Mouse (Mus musculus) midbrain, embryonic 14.5 days (tissue): ENCODE results near the gene Ppp2r5c. TPM values are rescaled to one million over a fixed set of nuclear protein-coding genes. Genes with fewer than 3 reads are reported as not detected.

Experiments
- ATAC-seq: fragments of 200-750 bp; cut with Nextera tagmentation; 2 replicates; pipeline ENCODE4 v1.8.0; 2017; ENCODE audit warnings: moderate number of reproducible peaks, moderate library complexity; ENCODE audit not compliant: low FRiP score, low TSS enrichment
- DNase-seq: peaks from one replicate; pipeline ENCODE4 v3.0.0-alpha.2; 2015
- H3K27ac ChIP-seq: fragments of 300-500 bp; sonication (generic); replicated peaks from 2 replicates; pipeline ENCODE4 v1.5.1; 2014; ENCODE audit warnings: mild to moderate bottlenecking, low read depth, low read length, moderate library complexity
- H3K27me3 ChIP-seq: fragments of 300-500 bp; sonication (generic); 2 replicates; pipeline ENCODE4 v1.6.1; 2014; ENCODE audit warnings: low read length, control low read depth, mixed read lengths; ENCODE audit not compliant: control insufficient read depth, insufficient read depth
- H3K36me3 ChIP-seq: fragments of 300-500 bp; sonication (generic); 2 replicates; pipeline ENCODE4 v1.6.1; 2014; ENCODE audit warnings: low read length, control low read depth; ENCODE audit not compliant: control insufficient read depth, insufficient read depth
- H3K4me1 ChIP-seq: fragments of 300-500 bp; sonication (generic); 2 replicates; pipeline ENCODE4 v1.6.1; 2014; ENCODE audit warnings: mild to moderate bottlenecking, antibody characterized with exemption, low read length, control low read depth; ENCODE audit not compliant: control insufficient read depth, insufficient read depth
- H3K4me2 ChIP-seq: fragments of 300-500 bp; sonication (generic); 2 replicates; pipeline ENCODE4 v1.6.1; 2014; ENCODE audit warnings: mild to moderate bottlenecking, low read length, moderate library complexity
- H3K4me3 ChIP-seq: fragments of 300-500 bp; sonication (generic); replicated peaks from 2 replicates; pipeline ENCODE4 v1.5.1; 2014; ENCODE audit warnings: low read depth, low read length
- H3K9ac ChIP-seq: fragments of 300-500 bp; sonication (generic); replicated peaks from 2 replicates; pipeline ENCODE4 v1.6.1; 2014; ENCODE audit warnings: mild to moderate bottlenecking, low read length, moderate library complexity
- H3K9me3 ChIP-seq: fragments of 300-500 bp; sonication (generic); 2 replicates; pipeline ENCODE4 v1.6.1; 2016; ENCODE audit warnings: low read length, control low read depth, mixed read lengths; ENCODE audit not compliant: control insufficient read depth
- WGBS: fragments of 180-500 bp; shearing (Covaris S2); extraction: QIAGEN DNeasy Blood & Tissue Kit; methylation state at CpG from one replicate; pipeline ENCODE4 v1.1.7; 2014; 5-methylcytosine and 5-hydroxymethylcytosine counted together
- polyA plus RNA-seq: library from polyadenylated mRNA; unstranded; fragments of >200 nt; fragmentation: Nextera tagmentation; extraction: Ambion mirVana; gene quantifications from 2 replicates; pipeline ENCODE4 v1.2.1, GENCODE M21; 2014

Gene Ppp2r5c
- polyA plus RNA-seq, 1 experiment from 2014 or later, result 158 TPM

GRCm38 (mm10) chr12:110555536-110556240 lies 108.8 kb downstream of the Ppp2r5c start:
- ATAC-seq (no peak), DNase-seq (no peak)
- Histone ChIP-seq H3K27ac (no peak overlapping the region), H3K27me3 (no peaks in the 10 kb centered on the region), H3K4me2 (no peak overlapping the region), H3K4me3 (no peak overlapping the region), H3K36me3 (peaks cover 83% of the 10 kb centered on the region), H3K4me1 (no peaks in the 10 kb centered on the region), H3K9ac (no peak overlapping the region), H3K9me3 (no peaks in the 10 kb centered on the region)
- 90% methylated on average over 21 of the region's 21 CpGs for WGBS

GRCm38 (mm10) chr12:110556861-110557628 lies 110.1 kb downstream of the Ppp2r5c start:
- Histone ChIP-seq H3K4me3 (no peak overlapping the region), H3K9ac (no peak overlapping the region), H3K4me2 (no peak overlapping the region), H3K4me1 (no peaks in the 10 kb centered on the region), H3K27me3 (no peaks in the 10 kb centered on the region), H3K9me3 (no peaks in the 10 kb centered on the region), H3K36me3 (peaks cover 82% of the 10 kb centered on the region), H3K27ac (no peak overlapping the region)
- ATAC-seq (no peak), DNase-seq (peak; percentile 50)
- 56% methylated on average over 18 of the region's 18 CpGs for WGBS

GRCm38 (mm10) chr12:110558175-110558574 lies 111.3 kb downstream of the Ppp2r5c start:
- no peak overlapping the region for H3K9ac ChIP-seq
- H3K27ac ChIP-seq, result no peak overlapping the region
- no peaks in the 10 kb centered on the region for H3K4me1 ChIP-seq
- 97% methylated on average over 7 of the region's 7 CpGs for WGBS
- ATAC-seq (no peak), DNase-seq (no peak)
- peaks cover 80% of the 10 kb centered on the region for H3K36me3 ChIP-seq
- no peaks in the 10 kb centered on the region for H3K9me3 ChIP-seq
- H3K4me3 ChIP-seq, result no peak overlapping the region
- no peak overlapping the region for H3K4me2 ChIP-seq
- no peaks in the 10 kb centered on the region for H3K27me3 ChIP-seq

GRCm38 (mm10) chr12:110563383-110563782 lies 116.5 kb downstream of the Ppp2r5c start:
- Histone ChIP-seq H3K4me2 (no peak overlapping the region), H3K27ac (no peak overlapping the region), H3K27me3 (no peaks in the 10 kb centered on the region), H3K4me3 (no peak overlapping the region), H3K36me3 (peaks cover 75% of the 10 kb centered on the region), H3K4me1 (no peaks in the 10 kb centered on the region), H3K9me3 (no peaks in the 10 kb centered on the region), H3K9ac (no peak overlapping the region)
- DNase-seq (peak; percentile 13), ATAC-seq (no peak)
- 67% methylated on average over 11 of the region's 11 CpGs for WGBS

- Histone ChIP-seq H3K4me2 (no peak overlapping the region), H3K27me3 (no peaks in the 10 kb centered on the region), H3K27ac (no peak overlapping the region), H3K4me3 (no peak overlapping the region), H3K9ac (no peak overlapping the region), H3K36me3 (peaks cover 74% of the 10 kb centered on the region), H3K9me3 (no peaks in the 10 kb centered on the region), H3K4me1 (no peaks in the 10 kb centered on the region)
- WGBS, result 97% methylated on average over 11 of the region's 11 CpGs
- DNase-seq, result no peak
- ATAC-seq, result no peak
Measured at GRCm38 (mm10) chr12:110564848-110565247, 117.9 kb downstream of the Ppp2r5c start.

GRCm38 (mm10) chr12:110566366-110566765 lies 119.4 kb downstream of the Ppp2r5c start:
- no peak for ATAC-seq

GRCm38 (mm10) chr12:110571050-110571449 lies 124.1 kb downstream of the Ppp2r5c start:
- Histone ChIP-seq H3K9ac (no peak overlapping the region), H3K27me3 (no peaks in the 10 kb centered on the region), H3K27ac (no peak overlapping the region), H3K4me1 (no peaks in the 10 kb centered on the region), H3K4me2 (no peak overlapping the region), H3K4me3 (no peak overlapping the region), H3K36me3 (peaks cover 64% of the 10 kb centered on the region), H3K9me3 (no peaks in the 10 kb centered on the region)
- DNase-seq (no peak), ATAC-seq (no peak)
- 93% methylated on average over 10 of the region's 10 CpGs for WGBS

More at GRCm38 (mm10) chr12:110566366-110566765, 119.4 kb downstream of the Ppp2r5c start:
- DNase-seq, result no peak
- no peak overlapping the region for H3K27ac ChIP-seq
- WGBS, result 91% methylated on average over 9 of the region's 9 CpGs
- H3K4me3 ChIP-seq, result no peak overlapping the region
- no peak overlapping the region for H3K9ac ChIP-seq
- no peak overlapping the region for H3K4me2 ChIP-seq
- H3K36me3 ChIP-seq, result peaks cover 78% of the 10 kb centered on the region
- H3K4me1 ChIP-seq, result no peaks in the 10 kb centered on the region
- H3K9me3 ChIP-seq, result no peaks in the 10 kb centered on the region
- no peaks in the 10 kb centered on the region for H3K27me3 ChIP-seq

GRCm38 (mm10) chr12:110572351-110572750 lies 125.4 kb downstream of the Ppp2r5c start:
- Histone ChIP-seq H3K9me3 (no peaks in the 10 kb centered on the region), H3K4me1 (no peaks in the 10 kb centered on the region), H3K27ac (no peak overlapping the region), H3K4me3 (no peak overlapping the region), H3K9ac (no peak overlapping the region), H3K4me2 (no peak overlapping the region), H3K36me3 (peaks cover 51% of the 10 kb centered on the region), H3K27me3 (no peaks in the 10 kb centered on the region)
- 98% methylated on average over 4 of the region's 4 CpGs for WGBS
- ATAC-seq (no peak), DNase-seq (no peak)

GRCm38 (mm10) chr12:110573635-110574034 lies 126.7 kb downstream of the Ppp2r5c start:
- Histone ChIP-seq H3K9me3 (no peaks in the 10 kb centered on the region), H3K36me3 (peaks cover 41% of the 10 kb centered on the region), H3K4me1 (no peaks in the 10 kb centered on the region), H3K9ac (no peak overlapping the region), H3K27ac (no peak overlapping the region), H3K4me3 (no peak overlapping the region), H3K4me2 (no peak overlapping the region), H3K27me3 (no peaks in the 10 kb centered on the region)
- WGBS, result 90% methylated on average over 8 of the region's 8 CpGs
- ATAC-seq, result no peak
- DNase-seq, result no peak
